Mouse (Mus musculus) stomach, postnatal 0 days (tissue): ENCODE measurements around the gene Hspbap1. TPM values are rescaled to one million over a fixed set of nuclear protein-coding genes. Genes with fewer than 3 reads are reported as not detected.

Experiments
- ATAC-seq: fragments of 200-750 bp; cut with Nextera tagmentation; 2 replicates; pipeline ENCODE4 v1.8.0; 2017; ENCODE audit not compliant: low FRiP score, low TSS enrichment
- DNase-seq: peaks from one replicate; pipeline ENCODE4 v3.0.0-alpha.2; 2016; ENCODE audit warnings: low spot score
- H3K27ac ChIP-seq: fragments of 300-500 bp; sonication (generic); replicated peaks from 2 replicates; pipeline ENCODE4 v1.5.1; 2014; ENCODE audit warnings: mild to moderate bottlenecking, control low read depth
- H3K27me3 ChIP-seq: fragments of 300-500 bp; sonication (generic); 2 replicates; pipeline ENCODE4 v1.6.1; 2014; ENCODE audit warnings: low read length; ENCODE audit not compliant: control insufficient read depth, insufficient read depth
- H3K36me3 ChIP-seq: fragments of 300-500 bp; sonication (generic); 2 replicates; pipeline ENCODE4 v1.6.1; 2014; ENCODE audit warnings: low read length, mixed read lengths; ENCODE audit not compliant: control insufficient read depth, insufficient read depth
- H3K4me1 ChIP-seq: fragments of 300-500 bp; sonication (generic); replicated peaks from 2 replicates; pipeline ENCODE4 v1.6.1; 2014; ENCODE audit warnings: antibody characterized with exemption; ENCODE audit not compliant: control insufficient read depth, insufficient read depth
- H3K4me2 ChIP-seq: fragments of 300-500 bp; sonication (generic); replicated peaks from 2 replicates; pipeline ENCODE4 v1.6.1; 2014; ENCODE audit warnings: low read depth, mild to moderate bottlenecking, control low read depth, moderate library complexity
- H3K4me3 ChIP-seq: fragments of 300-500 bp; sonication (generic); 2 replicates; pipeline ENCODE4 v1.5.1; 2014; ENCODE audit warnings: low read depth, low read length, control low read depth
- H3K9ac ChIP-seq: fragments of 300-500 bp; sonication (generic); 2 replicates; pipeline ENCODE4 v1.6.1; 2014; ENCODE audit warnings: mild to moderate bottlenecking, low read length, control low read depth, mixed read lengths
- H3K9me3 ChIP-seq: fragments of 300-500 bp; sonication (generic); 2 replicates; pipeline ENCODE4 v1.6.1; 2016; ENCODE audit warnings: low read length; ENCODE audit not compliant: control insufficient read depth
- CTCF ChIP-seq: IDR thresholded peaks from 2 replicates; pipeline ENCODE4 v1.5.1; 2016; ENCODE audit warnings: antibody characterized with exemption, low read depth, mild to moderate bottlenecking, moderate library complexity
- EP300 ChIP-seq: optimal IDR thresholded peaks from 2 replicates; pipeline ENCODE3; 2016; ENCODE audit warnings: antibody characterized with exemption
- WGBS: fragments of 180-500 bp; shearing (Covaris S2); extraction: QIAGEN DNeasy Blood & Tissue Kit; methylation state at CpG from one replicate; pipeline ENCODE4 v1.1.7; 2014; 5-methylcytosine and 5-hydroxymethylcytosine counted together
- polyA plus RNA-seq: library from polyadenylated mRNA; unstranded; fragments of >200 nt; fragmentation: Nextera tagmentation; extraction: Ambion mirVana; gene quantifications from 2 replicates; pipeline ENCODE4 v1.2.1, GENCODE M21; 2015

Gene Hspbap1
- polyA plus RNA-seq, 1 experiment from 2014 or later, result 7.1 TPM

- Histone ChIP-seq H3K9me3 (no peaks in the 10 kb centered on the region), H3K27me3 (no peaks in the 10 kb centered on the region), H3K4me2 (no peak overlapping the region), H3K4me3 (no peak overlapping the region), H3K36me3 (no peaks in the 10 kb centered on the region), H3K27ac (no peak overlapping the region), H3K4me1 (no peaks in the 10 kb centered on the region), H3K9ac (no peak overlapping the region)
- DNase-seq, result peak; percentile 57
- TF ChIP-seq EP300 (no peak), CTCF (peak; percentile 83)
- 21% methylated on average over 3 of the region's 3 CpGs for WGBS
- ATAC-seq, result 0 out of 2 replicates have a peak, but pooled peaks have one; percentile 49
Measured at GRCm38 (mm10) chr16:35874416-35874815, 104.2 kb downstream of the Hspbap1 start.

Other genes starting within 250 kb of the Hspbap1 start
- gene Sema5b, start 229.2 kb upstream of the Hspbap1 start, polyA plus RNA-seq, result 0.56 and 0.70 TPM in 2 replicates
- gene Dirc2, start 1.0 kb upstream of the Hspbap1 start, polyA plus RNA-seq, result 10.9 and 11.5 TPM in 2 replicates
- 1.4 and 1.7 TPM in 2 replicates for gene Parp14, start 101.2 kb downstream of the Hspbap1 start, polyA plus RNA-seq
- 9.5 and 9.8 TPM in 2 replicates for gene Parp9, start 168.1 kb downstream of the Hspbap1 start, polyA plus RNA-seq
- 4.4 and 4.9 TPM in 2 replicates for gene Dtx3l, start 168.8 kb downstream of the Hspbap1 start, polyA plus RNA-seq
- gene Kpna1, start 208.4 kb downstream of the Hspbap1 start, polyA plus RNA-seq, result 19.5 and 20.3 TPM in 2 replicates